Mouse (Mus musculus): ENCODE data around the gene Olfr1029. TPM values are rescaled to one million over a fixed set of nuclear protein-coding genes. Genes with fewer than 3 reads are reported as not detected.
"Not testable (repeated sequence)": the region's sequence is repeated elsewhere in the genome, so short reads cannot be mapped to it uniquely, and the experiment has no call there.

Olfr1029 gene
- not detected in 2 replicates for polyA plus RNA-seq (2016; fragmentation: Nextera tagmentation; extraction: Ambion mirVana)

- 90% methylated on average over 2 of the region's 2 CpGs for WGBS
- Histone ChIP-seq H3K27me3 (no peaks in the 10 kb centered on the region), H3K9me3 (no peaks in the 10 kb centered on the region), H3K9ac (no peak within 1 kb of the TSS), H3K4me2 (no peak within 1 kb of the TSS), H3K27ac (no peak within 1 kb of the TSS), H3K36me3 (replicated peaks) (no peaks in the 10 kb centered on the region), H3K4me3 (replicated peaks) (no peak within 1 kb of the TSS), H3K4me1 (no peaks in the 10 kb centered on the region)
- no peak for ATAC-seq (ENCODE audit: low FRiP score)
Observed at GRCm38 (mm10) chr2:85973595-85973994, at the start of gene Olfr1029. Gene Olfr1029 (plus strand): TSS chr2:85973895.

GRCm38 (mm10) chr2:85950137-85950536 is 23.6 kb upstream of the Olfr1029 start, which contains the start of gene Olfr1028:
Gene Olfr1028 (plus strand): TSS chr2:85950437.
- Histone ChIP-seq H3K4me2 (no peak within 1 kb of the TSS), H3K27me3 (no peaks in the 10 kb centered on the region), H3K36me3 (replicated peaks) (no peaks in the 10 kb centered on the region), H3K9me3 (no peaks in the 10 kb centered on the region), H3K27ac (no peak within 1 kb of the TSS), H3K4me3 (replicated peaks) (no peak within 1 kb of the TSS), H3K4me1 (no peaks in the 10 kb centered on the region), H3K9ac (no peak within 1 kb of the TSS)
- no peak for ATAC-seq (ENCODE audit: low FRiP score)
- WGBS = 65% methylated on average over 1 of the region's 1 CpGs

GRCm38 (mm10) chr2:85978976-85979375 is 5.3 kb downstream of the Olfr1029 start, which contains the start of gene Olfr1030:
Gene Olfr1030 (plus strand): TSS chr2:85979276.
- 92% methylated on average over 1 of the region's 1 CpGs for WGBS
- Histone ChIP-seq H3K9ac (no peak within 1 kb of the TSS), H3K4me1 (no peaks in the 10 kb centered on the region), H3K27ac (no peak within 1 kb of the TSS), H3K9me3 (no peaks in the 10 kb centered on the region), H3K27me3 (no peaks in the 10 kb centered on the region), H3K36me3 (replicated peaks) (no peaks in the 10 kb centered on the region), H3K4me3 (replicated peaks) (no peak within 1 kb of the TSS), H3K4me2 (no peak within 1 kb of the TSS)
- no peak for ATAC-seq (ENCODE audit: low FRiP score)

- H3K9me3 ChIP-seq = no peaks in the 10 kb centered on the region
- no peak within 1 kb of the TSS for H3K4me2 ChIP-seq
- H3K4me1 ChIP-seq = no peaks in the 10 kb centered on the region
- H3K27me3 ChIP-seq = no peaks in the 10 kb centered on the region
- no peak within 1 kb of the TSS for H3K9ac ChIP-seq
- H3K27ac ChIP-seq = no peak within 1 kb of the TSS
- ATAC-seq (ENCODE audit: low FRiP score) = no peak
- H3K36me3 ChIP-seq (replicated peaks) = no peaks in the 10 kb centered on the region
- 62% methylated on average over 3 of the region's 3 CpGs for WGBS
- H3K4me3 ChIP-seq (replicated peaks) = no peak within 1 kb of the TSS
Observed at GRCm38 (mm10) chr2:85990004-85990403, 16.3 kb downstream of the Olfr1029 start, which contains the start of gene Olfr1031. Gene Olfr1031 (plus strand): TSS chr2:85990304.

GRCm38 (mm10) chr2:86005240-86005639 is 31.5 kb downstream of the Olfr1029 start, which contains the start of gene Olfr1032:
Gene Olfr1032 (plus strand): TSS chr2:86005540.
- 87% methylated on average over 7 of the region's 7 CpGs for WGBS
- no peaks in the 10 kb centered on the region for H3K4me1 ChIP-seq
- H3K9me3 ChIP-seq = no peaks in the 10 kb centered on the region
- H3K27me3 ChIP-seq = no peaks in the 10 kb centered on the region
- ATAC-seq (ENCODE audit: low FRiP score) = no peak
- H3K9ac ChIP-seq = no peak within 1 kb of the TSS
- H3K36me3 ChIP-seq (replicated peaks) = no peaks in the 10 kb centered on the region
- no peak within 1 kb of the TSS for H3K4me3 ChIP-seq (replicated peaks)
- H3K4me2 ChIP-seq = no peak within 1 kb of the TSS
- no peak within 1 kb of the TSS for H3K27ac ChIP-seq

- WGBS = 13% methylated on average over 11 of the region's 11 CpGs
Observed at GRCm38 (mm10) chr2:86020406-86020805, 46.7 kb downstream of the Olfr1029 start, which contains the start of gene Olfr1033. Gene Olfr1033 (plus strand): TSS chr2:86020633.

GRCm38 (mm10) chr2:86021518-86021917 is 47.8 kb downstream of the Olfr1029 start:
- H3K27me3 ChIP-seq; H3K9ac ChIP-seq; ATAC-seq (ENCODE audit: low FRiP score); H3K4me1 ChIP-seq; H3K9me3 ChIP-seq; H3K4me3 ChIP-seq (replicated peaks); H3K27ac ChIP-seq; H3K4me2 ChIP-seq; H3K36me3 ChIP-seq (replicated peaks): not testable (repeated sequence)
- WGBS = 88% methylated on average over 6 of the region's 9 CpGs

More at GRCm38 (mm10) chr2:86020406-86020805, 46.7 kb downstream of the Olfr1029 start, which contains the start of gene Olfr1033:
- not testable (repeated sequence) for H3K27ac ChIP-seq; H3K36me3 ChIP-seq (replicated peaks); H3K27me3 ChIP-seq; H3K4me1 ChIP-seq; ATAC-seq (ENCODE audit: low FRiP score); H3K9ac ChIP-seq; H3K9me3 ChIP-seq
- H3K4me3 ChIP-seq (replicated peaks) = peak within 1 kb of the TSS; percentile 29
- peak within 1 kb of the TSS; percentile 47 for H3K4me2 ChIP-seq

Other genes with a start within 250 kb of the Olfr1029 start
- gene Olfr1012, start 211.1 kb upstream of the Olfr1029 start, polyA plus RNA-seq (2016; fragmentation: Nextera tagmentation; extraction: Ambion mirVana) = not detected in 2 replicates
- not detected in 2 replicates for gene Olfr1013, start 206.8 kb upstream of the Olfr1029 start, polyA plus RNA-seq (2016; fragmentation: Nextera tagmentation; extraction: Ambion mirVana)
- not detected in 2 replicates for gene Olfr1014, start 201.2 kb upstream of the Olfr1029 start, polyA plus RNA-seq (2016; fragmentation: Nextera tagmentation; extraction: Ambion mirVana)
- gene Olfr1015, start 191.9 kb upstream of the Olfr1029 start, polyA plus RNA-seq (2016; fragmentation: Nextera tagmentation; extraction: Ambion mirVana) = not detected in 2 replicates
- gene Olfr1016, start 171.4 kb upstream of the Olfr1029 start, polyA plus RNA-seq (2016; fragmentation: Nextera tagmentation; extraction: Ambion mirVana) = not detected in 2 replicates
- not detected in 2 replicates for gene Olfr1018, start 155.4 kb upstream of the Olfr1029 start, polyA plus RNA-seq (2016; fragmentation: Nextera tagmentation; extraction: Ambion mirVana)
- not detected in 2 replicates for gene Olfr1019, start 128.4 kb upstream of the Olfr1029 start, polyA plus RNA-seq (2016; fragmentation: Nextera tagmentation; extraction: Ambion mirVana)
- gene Olfr1020, start 126.9 kb upstream of the Olfr1029 start, polyA plus RNA-seq (2016; fragmentation: Nextera tagmentation; extraction: Ambion mirVana) = not detected in 2 replicates
- not detected in 2 replicates for gene Olfr1022, start 105.3 kb upstream of the Olfr1029 start, polyA plus RNA-seq (2016; fragmentation: Nextera tagmentation; extraction: Ambion mirVana)
- not detected in 2 replicates for gene Olfr1023, start 88.3 kb upstream of the Olfr1029 start, polyA plus RNA-seq (2016; fragmentation: Nextera tagmentation; extraction: Ambion mirVana)
- gene Olfr1024, start 68.8 kb upstream of the Olfr1029 start, polyA plus RNA-seq (2016; fragmentation: Nextera tagmentation; extraction: Ambion mirVana) = not detected in 2 replicates
- not detected in 2 replicates for gene Olfr1025-ps1, start 58.7 kb upstream of the Olfr1029 start, polyA plus RNA-seq (2016; fragmentation: Nextera tagmentation; extraction: Ambion mirVana)
- gene Olfr1026, start 52.3 kb upstream of the Olfr1029 start, polyA plus RNA-seq (2016; fragmentation: Nextera tagmentation; extraction: Ambion mirVana) = not detected in 2 replicates
- not detected in 2 replicates for gene Olfr1028, start 23.5 kb upstream of the Olfr1029 start, polyA plus RNA-seq (2016; fragmentation: Nextera tagmentation; extraction: Ambion mirVana)
- not detected in 2 replicates for gene Olfr1030, start 5.4 kb downstream of the Olfr1029 start, polyA plus RNA-seq (2016; fragmentation: Nextera tagmentation; extraction: Ambion mirVana)
- gene Olfr1031, start 16.4 kb downstream of the Olfr1029 start, polyA plus RNA-seq (2016; fragmentation: Nextera tagmentation; extraction: Ambion mirVana) = not detected in 2 replicates
- not detected in 2 replicates for gene Olfr1032, start 31.6 kb downstream of the Olfr1029 start, polyA plus RNA-seq (2016; fragmentation: Nextera tagmentation; extraction: Ambion mirVana)
- gene Olfr1033, start 46.7 kb downstream of the Olfr1029 start, polyA plus RNA-seq (2016; fragmentation: Nextera tagmentation; extraction: Ambion mirVana) = not detected in 2 replicates
- not detected in 2 replicates for gene Olfr1034, start 72.0 kb downstream of the Olfr1029 start, polyA plus RNA-seq (2016; fragmentation: Nextera tagmentation; extraction: Ambion mirVana)
- not detected in 2 replicates for gene Olfr1036, start 100.1 kb downstream of the Olfr1029 start, polyA plus RNA-seq (2016; fragmentation: Nextera tagmentation; extraction: Ambion mirVana)
- not detected in 2 replicates for gene Olfr1037, start 113.5 kb downstream of the Olfr1029 start, polyA plus RNA-seq (2016; fragmentation: Nextera tagmentation; extraction: Ambion mirVana)
- gene Olfr1039, start 162.0 kb downstream of the Olfr1029 start, polyA plus RNA-seq (2016; fragmentation: Nextera tagmentation; extraction: Ambion mirVana) = not detected in 2 replicates
- not detected in 2 replicates for gene Olfr1040, start 172.8 kb downstream of the Olfr1029 start, polyA plus RNA-seq (2016; fragmentation: Nextera tagmentation; extraction: Ambion mirVana)
- not detected in 2 replicates for gene Olfr1042, start 187.9 kb downstream of the Olfr1029 start, polyA plus RNA-seq (2016; fragmentation: Nextera tagmentation; extraction: Ambion mirVana)
- not detected in 2 replicates for gene Olfr1043, start 193.6 kb downstream of the Olfr1029 start, polyA plus RNA-seq (2016; fragmentation: Nextera tagmentation; extraction: Ambion mirVana)
- gene Olfr1044, start 203.9 kb downstream of the Olfr1029 start, polyA plus RNA-seq (2016; fragmentation: Nextera tagmentation; extraction: Ambion mirVana) = not detected in 2 replicates
- not detected in 2 replicates for gene Olfr52, start 211.8 kb downstream of the Olfr1029 start, polyA plus RNA-seq (2016; fragmentation: Nextera tagmentation; extraction: Ambion mirVana)
- not detected in 2 replicates for gene Olfr1045, start 229.1 kb downstream of the Olfr1029 start, polyA plus RNA-seq (2016; fragmentation: Nextera tagmentation; extraction: Ambion mirVana)
- not detected in 2 replicates for gene Olfr1046, start 245.4 kb downstream of the Olfr1029 start, polyA plus RNA-seq (2016; fragmentation: Nextera tagmentation; extraction: Ambion mirVana)

Measured in forebrain, embryonic 12.5 days (tissue).